Mouse (Mus musculus) kidney, adult 2 months (tissue): Measurements from ENCODE around the gene Brd9. TPM values are rescaled to one million over a fixed set of nuclear protein-coding genes. Genes with fewer than 3 reads are reported as not detected.
"Not testable (repeated sequence)": the region's sequence is repeated elsewhere in the genome, so short reads cannot be mapped to it uniquely, and the experiment has no call there.

ENCODE experiments used
- DNase-seq: peaks from one replicate; pipeline ENCODE4 v3.0.0; 2021
- H3K27ac ChIP-seq: fragments of 200-500 bp; 2 replicates; pipeline ENCODE4 v1.5.1; 2012; ENCODE audit warnings: low read depth, low read length, control low read depth, inconsistent platforms; ENCODE audit not compliant: insufficient read depth
- H3K27me3 ChIP-seq: fragments of 200-500 bp; replicated peaks from 2 replicates; pipeline ENCODE4 v1.6.1; 2012; ENCODE audit warnings: mild to moderate bottlenecking, moderate library complexity, low read length, inconsistent platforms; ENCODE audit not compliant: control insufficient read depth, insufficient read depth
- H3K36me3 ChIP-seq: fragments of 200-500 bp; 2 replicates; pipeline ENCODE4 v1.6.1; 2012; ENCODE audit warnings: mild to moderate bottlenecking, moderate library complexity, low read length, inconsistent platforms; ENCODE audit not compliant: control insufficient read depth, insufficient read depth
- H3K4me1 ChIP-seq: fragments of 200-500 bp; 2 replicates; pipeline ENCODE4 v1.6.1; 2011; ENCODE audit warnings: low read length; ENCODE audit not compliant: control insufficient read depth, insufficient read depth
- H3K4me3 ChIP-seq: fragments of 200-500 bp; 2 replicates; pipeline ENCODE4 v1.5.1; 2011; ENCODE audit warnings: mild to moderate bottlenecking, low read depth, low read length, control low read depth; ENCODE audit not compliant: insufficient read depth
- CTCF ChIP-seq: fragments of 200-500 bp; conservative IDR thresholded peaks from 2 replicates; pipeline ENCODE4 v1.5.1; 2011; ENCODE audit warnings: low read depth, mild to moderate bottlenecking, control low read depth, low read length, moderate library complexity, mixed read lengths; ENCODE audit not compliant: insufficient read depth, insufficient read length
- POLR2A ChIP-seq: fragments of 200-500 bp; IDR thresholded peaks from one replicate; pipeline ENCODE4 v1.6.1; 2011; ENCODE audit warnings: low read depth, low read length, control low read depth
- WGBS: fragments of 180-500 bp; shearing (Covaris S2); methylation state at CpG from one replicate; pipeline ENCODE4 v1.1.7; 2018; 5-methylcytosine and 5-hydroxymethylcytosine counted together
- polyA plus RNA-seq: library from polyadenylated mRNA; depleted of rRNA; stranded (reverse); fragments of >200 nt; gene quantifications from 2 replicates; pipeline ENCODE4 v1.2.3, GENCODE M21; 2012

The Brd9 gene
- polyA plus RNA-seq, 1 experiment = 18.0 TPM

DNA sequence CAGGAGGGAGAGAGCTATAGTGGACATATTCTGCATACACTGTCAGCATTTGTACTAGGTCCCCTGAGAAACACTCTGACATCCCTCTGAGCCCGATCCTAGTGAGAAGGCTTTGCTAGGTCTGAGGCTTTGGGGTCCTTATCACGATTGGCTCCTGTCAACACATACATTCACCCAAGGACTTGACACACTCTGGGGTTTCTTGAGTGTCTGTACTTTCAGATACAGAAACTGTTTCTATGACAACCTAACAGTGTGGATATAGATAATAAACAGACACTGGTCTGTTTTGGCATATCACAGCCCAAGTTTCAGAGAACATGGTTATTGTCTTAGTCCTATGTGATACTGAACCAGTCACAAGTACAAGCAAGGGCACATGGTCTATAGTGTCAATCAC, 53.1 kb downstream of the Brd9 start:
- Histone ChIP-seq H3K27ac (no peak overlapping the region), H3K27me3 (no peaks in the 10 kb centered on the region), H3K4me1 (no peaks in the 10 kb centered on the region), H3K4me3 (no peak overlapping the region), H3K36me3 (no peaks in the 10 kb centered on the region)
- no peak for TF ChIP-seq CTCF
- no peak for DNase-seq
- WGBS = 86% methylated on average over 2 of the region's 2 CpGs

DNA sequence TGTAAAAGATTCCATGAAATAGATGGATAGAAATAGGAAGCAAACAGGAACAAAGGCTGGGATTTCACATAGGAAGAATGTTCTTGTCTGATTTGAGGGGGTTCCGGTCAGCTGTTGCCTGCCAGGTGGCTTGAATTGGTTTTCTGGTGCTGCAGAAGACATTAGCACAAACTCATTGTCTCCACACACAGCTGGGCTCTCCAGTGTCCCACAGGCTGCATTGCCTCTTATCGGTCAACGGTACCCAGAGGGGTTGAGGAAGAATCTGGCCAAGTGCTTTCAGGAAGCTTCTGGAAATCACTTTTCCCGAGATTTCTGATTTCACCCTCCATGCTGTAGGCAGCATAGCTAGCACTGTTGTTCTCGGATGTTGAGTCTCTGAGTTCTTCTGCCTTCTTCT, 53.7 kb downstream of the Brd9 start:
- no peak for DNase-seq
- no peaks in the 10 kb centered on the region for H3K4me1 ChIP-seq
- no peak overlapping the region for H3K27ac ChIP-seq
- no peak for TF ChIP-seq POLR2A
- TF ChIP-seq CTCF = no peak
- WGBS = 84% methylated on average over 5 of the region's 5 CpGs
- no peaks in the 10 kb centered on the region for H3K27me3 ChIP-seq
- H3K4me3 ChIP-seq = no peak overlapping the region
- no peaks in the 10 kb centered on the region for H3K36me3 ChIP-seq

DNA sequence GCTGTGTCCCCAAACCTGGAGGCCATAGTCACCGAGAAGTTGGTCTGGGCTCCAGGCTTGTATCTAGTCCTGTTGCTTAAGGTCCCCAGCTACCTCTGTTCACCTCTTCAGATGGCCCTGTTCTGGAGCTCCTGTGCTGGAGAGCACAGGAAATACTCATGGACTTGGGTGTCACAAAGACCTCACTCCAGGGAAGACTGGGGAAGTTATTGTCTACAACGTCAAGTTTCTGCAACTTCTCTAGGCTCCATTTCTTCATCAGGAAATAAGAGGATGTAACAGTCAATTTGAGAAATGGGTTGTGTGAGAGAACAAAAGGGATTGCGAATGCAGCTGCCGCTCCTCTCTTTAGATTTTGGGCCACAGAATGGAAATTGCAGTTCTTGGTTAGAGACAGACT, 58.8 kb downstream of the Brd9 start:
- no peak overlapping the region for H3K27ac ChIP-seq
- H3K4me3 ChIP-seq = no peak overlapping the region
- TF ChIP-seq CTCF (no peak), POLR2A (no peak)
- DNase-seq = no peak
- WGBS = 75% methylated on average over 4 of the region's 4 CpGs
- H3K4me1 ChIP-seq = no peaks in the 10 kb centered on the region
- no peaks in the 10 kb centered on the region for H3K36me3 ChIP-seq
- H3K27me3 ChIP-seq = no peaks in the 10 kb centered on the region

GRCm38 (mm10) chr13:74000519-74000918, 62.9 kb downstream of the Brd9 start:
- Histone ChIP-seq H3K27ac (no peak overlapping the region), H3K4me3 (no peak overlapping the region), H3K36me3 (no peaks in the 10 kb centered on the region), H3K27me3 (no peaks in the 10 kb centered on the region), H3K4me1 (no peaks in the 10 kb centered on the region)
- TF ChIP-seq POLR2A (no peak), CTCF (no peak)
- DNase-seq = no peak

DNA sequence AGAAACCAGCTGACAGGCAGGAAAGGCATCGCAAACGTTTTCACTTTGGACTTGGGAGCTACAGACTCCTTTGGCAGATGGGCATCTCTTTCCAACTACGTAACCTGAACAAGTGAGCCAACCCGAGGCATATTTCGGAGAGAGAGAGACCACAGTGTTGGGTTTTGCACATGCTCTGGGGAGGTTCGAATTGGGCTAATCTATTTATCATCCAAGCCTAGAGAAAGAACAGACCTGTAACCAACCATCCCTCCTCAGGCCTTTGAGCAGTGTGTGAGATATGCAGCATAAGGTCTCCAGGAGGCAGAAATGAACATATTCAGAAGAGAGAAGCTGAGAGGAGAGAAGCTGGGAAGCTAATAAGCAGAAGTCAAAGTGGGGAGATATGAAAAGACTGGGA, 63.4 kb downstream of the Brd9 start:
- TF ChIP-seq POLR2A = no peak
- TF ChIP-seq CTCF = no peak
- H3K27ac ChIP-seq = no peak overlapping the region
- 82% methylated on average over 6 of the region's 6 CpGs for whole genome bisulfite sequencing

GRCm38 (mm10) chr13:74001492-74001891, 63.9 kb downstream of the Brd9 start:
- Histone ChIP-seq H3K36me3 (no peaks in the 10 kb centered on the region), H3K4me3 (no peak overlapping the region), H3K4me1 (no peaks in the 10 kb centered on the region), H3K27me3 (no peaks in the 10 kb centered on the region), H3K27ac (no peak overlapping the region)
- WGBS = 55% methylated on average over 4 of the region's 4 CpGs
- no peak for DNase-seq
- TF ChIP-seq CTCF (no peak), POLR2A (no peak)

More for the DNA sequence above, 63.4 kb downstream of the Brd9 start:
- H3K27me3 ChIP-seq = no peaks in the 10 kb centered on the region
- no peak overlapping the region for H3K4me3 ChIP-seq
- DNase-seq = no peak
- H3K4me1 ChIP-seq = no peaks in the 10 kb centered on the region
- no peaks in the 10 kb centered on the region for H3K36me3 ChIP-seq

- WGBS = 95% methylated on average over 4 of the region's 4 CpGs
- not testable (repeated sequence) for H3K27me3 ChIP-seq, H3K4me3 ChIP-seq, DNase-seq, H3K4me1 ChIP-seq, H3K27ac ChIP-seq, H3K36me3 ChIP-seq
These were observed 69.3 kb downstream of the Brd9 start for GRCm38 (mm10) chr13:74006881-74007280.

- H3K27ac ChIP-seq, H3K4me1 ChIP-seq, DNase-seq, H3K36me3 ChIP-seq, H3K4me3 ChIP-seq, H3K27me3 ChIP-seq: not testable (repeated sequence)
- WGBS = 75% methylated on average over 2 of the region's 2 CpGs
These were observed 70.6 kb downstream of the Brd9 start for GRCm38 (mm10) chr13:74008216-74008615.
